Comparison of ENCODE assay signal across 18 mouse cellular contexts in genomic region chr16:38708962-38709520, GRCm38 (mm10). TPM values are rescaled to one million over a fixed set of nuclear protein-coding genes. Genes with fewer than 3 reads are reported as not detected.
A peak's percentile ranks its signal among the peaks of the same experiment; 100 is the strongest.
DNase-seq lines count a peak whose midpoint lies in the region; ATAC-seq and TF ChIP-seq lines count a peak whose summit lies in the region.
"Had no signal": no experiment of that assay in that cellular context is flagged by ENCODE, and none has a peak within 500 bp of the region (broad histone marks: within the 10 kb centered on the region; RNA-seq: fewer than 3 reads in every experiment).

No protein-coding gene starts in this region.

- H3K36me3 ChIP-seq in heart, adult 2 months (ENCODE audit: control insufficient read depth, insufficient read depth, low read length) = peaks cover 12% of the 10 kb centered on the region
- no peaks in the 10 kb centered on the region for H3K36me3 ChIP-seq in liver, postnatal 0 days (replicated peaks; ENCODE audit: insufficient read depth, low read length)
- no peaks in the 10 kb centered on the region for H3K36me3 ChIP-seq in small intestine, adult 2 months (ENCODE audit: control insufficient read depth, insufficient read depth, low read length)
- no peaks in the 10 kb centered on the region for H3K36me3 ChIP-seq in midbrain, embryonic 16.5 days (ENCODE audit: control insufficient read depth, insufficient read depth, low read length)
- H3K36me3 ChIP-seq: limb, embryonic 10.5 days; midbrain, embryonic 12.5 days had no signal

- peak overlapping the region; percentile 8 for H3K27ac ChIP-seq in heart, adult 2 months
- H3K27ac ChIP-seq in liver, postnatal 0 days (ENCODE audit: low read depth) = no peak overlapping the region
- H3K27ac ChIP-seq in small intestine, adult 2 months (ENCODE audit: insufficient read depth, low read depth, low read length) = no peak overlapping the region
- no peak overlapping the region for H3K27ac ChIP-seq in midbrain, embryonic 16.5 days (ENCODE audit: low read length)
- H3K27ac ChIP-seq: embryonic facial prominence, embryonic 10.5 days; hindbrain, postnatal 0 days; limb, embryonic 10.5 days; liver, embryonic 14.5 days; midbrain, embryonic 12.5 days had no signal

- H3K9me3 ChIP-seq in liver, postnatal 0 days (ENCODE audit: low read length) = no peaks in the 10 kb centered on the region
- H3K9me3 ChIP-seq in midbrain, embryonic 16.5 days (replicated peaks; ENCODE audit: control insufficient read depth, low read length, poor library complexity, severe bottlenecking) = no peaks in the 10 kb centered on the region
- H3K9me3 ChIP-seq: embryonic facial prominence, embryonic 10.5 days; limb, embryonic 10.5 days; midbrain, embryonic 12.5 days had no signal

- H3K27me3 ChIP-seq in heart, adult 2 months (ENCODE audit: control insufficient read depth, insufficient read depth, low read length) = no peaks in the 10 kb centered on the region
- peaks cover 19% of the 10 kb centered on the region for H3K27me3 ChIP-seq in liver, postnatal 0 days (ENCODE audit: insufficient read depth, low read length)
- H3K27me3 ChIP-seq in small intestine, adult 2 months (ENCODE audit: control insufficient read depth, insufficient read depth, low read length) = no peaks in the 10 kb centered on the region
- H3K27me3 ChIP-seq in midbrain, embryonic 16.5 days (ENCODE audit: control insufficient read depth, insufficient read depth, low read depth, low read length) = no peaks in the 10 kb centered on the region

- no peak overlapping the region for H3K4me2 ChIP-seq in liver, postnatal 0 days (ENCODE audit: low read depth, low read length)
- H3K4me2 ChIP-seq in midbrain, embryonic 16.5 days (ENCODE audit: low read length) = no peak overlapping the region
- H3K4me2 ChIP-seq: midbrain, embryonic 12.5 days had no signal

- 32% methylated on average over 7 of the region's 7 CpGs for WGBS in heart, adult 2 months
- 49% methylated on average over 7 of the region's 7 CpGs for WGBS in liver, postnatal 0 days (ENCODE audit: insufficient replicate concordance)
- 71% methylated on average over 7 of the region's 7 CpGs for WGBS in small intestine, adult 2 months
- 62% methylated on average over 7 of the region's 7 CpGs for WGBS in midbrain, embryonic 16.5 days

- intact Hi-C loops in heart, adult 2 months (cut with DNase I) = no loop called here
- intact Hi-C loops in heart, postnatal 14 days (cut with DNase I) = loop anchor here (10.0 kb wide), 1 partner anchor 84 kb away; no protein-coding TSS in a partner anchor

- H3K4me3 ChIP-seq in heart, adult 2 months = peak overlapping the region; percentile 43
- H3K4me3 ChIP-seq in liver, postnatal 0 days (ENCODE audit: low read depth, low read length) = no peak overlapping the region
- H3K4me3 ChIP-seq in small intestine, adult 2 months (ENCODE audit: low read depth, low read length) = 0 out of 2 replicates have a peak overlapping the region, but pooled peaks have one; percentile 9
- H3K4me3 ChIP-seq in midbrain, embryonic 16.5 days (ENCODE audit: low read depth, low read length) = no peak overlapping the region
- H3K4me3 ChIP-seq: embryonic facial prominence, embryonic 10.5 days; limb, embryonic 10.5 days; midbrain, embryonic 12.5 days had no signal

- H3K79me2 ChIP-seq in heart, adult 2 months (replicated peaks; ENCODE audit: control insufficient read depth, insufficient read depth, low read length) = peaks cover 4% of the 10 kb centered on the region; the same call in 1 of the 2 replicates

- TF ChIP-seq EP300 in heart, adult 2 months (IDR thresholded peaks at IDR 0.05; ENCODE audit: insufficient read depth, low read depth, low read length) = no peak
- no peak for TF ChIP-seq EP300 in liver, postnatal 0 days (IDR thresholded peaks at IDR 0.05; ENCODE audit: low read depth)

- TF ChIP-seq POLR2A in heart, adult 2 months (IDR thresholded peaks at IDR 0.05; ENCODE audit: insufficient read depth, low read depth, low read length) = no peak
- no peak for TF ChIP-seq POLR2A in small intestine, adult 2 months (IDR thresholded peaks at IDR 0.05; ENCODE audit: low read depth, low read length)

- peak; percentile 52 for TF ChIP-seq CTCF in heart, adult 2 months (IDR thresholded peaks at IDR 0.05)
- peak; percentile 18; the same call in 1 of the 2 replicates for TF ChIP-seq CTCF in liver, postnatal 0 days (IDR thresholded peaks at IDR 0.05; ENCODE audit: low read depth)
- no peak for TF ChIP-seq CTCF in small intestine, adult 2 months (IDR thresholded peaks at IDR 0.05; ENCODE audit: extremely low read depth, insufficient read length, insufficient replicate concordance, low read depth, low read length)

- no peak for DNase-seq in heart, adult 2 months
- no peak for DNase-seq in heart, postnatal 14 days
- peak; percentile 43 for DNase-seq in liver, postnatal 0 days
- no peak for DNase-seq in liver
- no peak for DNase-seq in right cerebral cortex, adult 2 months (ENCODE audit: low spot score in 2 of 2)
- DNase-seq: adrenal gland, postnatal 10 days; cerebellum, postnatal 10 days; layer of hippocampus, postnatal 36 days; right cerebral cortex, postnatal 14 days; thymus, postnatal 25 days had no signal

- H3K9ac ChIP-seq in heart, adult 2 months (ENCODE audit: low read depth, low read length) = no peak overlapping the region
- no peak overlapping the region for H3K9ac ChIP-seq in liver, postnatal 0 days (replicated peaks)
- no peak overlapping the region for H3K9ac ChIP-seq in midbrain, embryonic 16.5 days (ENCODE audit: low read depth, low read length)
- H3K9ac ChIP-seq: liver, embryonic 14.5 days; midbrain, embryonic 12.5 days had no signal

- peaks cover 18% of the 10 kb centered on the region for H3K4me1 ChIP-seq in heart, adult 2 months (ENCODE audit: control insufficient read depth, insufficient read depth, low read length)
- peaks cover 8% of the 10 kb centered on the region; the same call in 1 of the 2 replicates for H3K4me1 ChIP-seq in liver, postnatal 0 days (ENCODE audit: insufficient read depth)
- H3K4me1 ChIP-seq in small intestine, adult 2 months (ENCODE audit: control insufficient read depth, insufficient read depth, insufficient read length, low read length) = peaks cover 4% of the 10 kb centered on the region
- peaks cover 5% of the 10 kb centered on the region; the same call in 1 of the 2 replicates for H3K4me1 ChIP-seq in midbrain, embryonic 16.5 days (ENCODE audit: control insufficient read depth, insufficient read depth, low read length)
- H3K4me1 ChIP-seq: midbrain, embryonic 12.5 days had no signal

- ATAC-seq in liver, postnatal 0 days = no peak
- peak; percentile 51 for ATAC-seq in granulocyte monocyte progenitor cell, adult 5-6 weeks (replicated peaks; ENCODE audit: poor library complexity, severe bottlenecking)
- ATAC-seq in midbrain, embryonic 16.5 days = no peak
- ATAC-seq: hindbrain, postnatal 0 days had no signal

RNA-seq across cellular contexts. Expression of gene Arhgap31, which starts 4.0 kb away (rescaled TPM):
- total RNA-seq in heart, adult 2 months (2021) = 10 to 100 TPM; 38.2 to 41.2 TPM
- polyA plus RNA-seq in heart, adult 2 months (2012; rRNA removed) = 14.1 and 20.1 TPM in 2 replicates
- total RNA-seq in heart, postnatal 14 days (2021) = 10 to 100 TPM; 50.0 to 50.9 TPM
- 1.6 and 1.7 TPM in 2 replicates for polyA plus RNA-seq in liver, postnatal 0 days (2015; fragmentation: Nextera tagmentation; extraction: Ambion mirVana)
- total RNA-seq in granulocyte monocyte progenitor cell, adult 5-6 weeks (2014; fragmentation: Nextera tagmentation) = 17.4 and 18.3 TPM in 2 replicates
- total RNA-seq in granulocyte monocyte progenitor cell, adult 5-6 weeks (2017) = 6.5 and 7.7 TPM in 2 replicates
- polyA plus RNA-seq in small intestine, adult 2 months (2012; rRNA removed) = 2.0 and 4.0 TPM in 2 replicates
- polyA plus RNA-seq in midbrain, embryonic 16.5 days (2015; fragmentation: Nextera tagmentation; extraction: Ambion mirVana) = 3.7 and 4.1 TPM in 2 replicates

RNA-seq across cellular contexts. Expression of gene B4galt4, which starts 33.0 kb away (rescaled TPM):
- total RNA-seq in heart, adult 2 months (2021) = 10 to 100 TPM in 1 of 2 experiments, 1 to 10 TPM in 1; 8.1 to 13.2 TPM
- polyA plus RNA-seq in heart, adult 2 months (2012; rRNA removed) = 6.4 and 9.6 TPM in 2 replicates
- total RNA-seq in heart, postnatal 14 days (2021) = 10 to 100 TPM; 12.0 to 14.3 TPM
- polyA plus RNA-seq in liver, postnatal 0 days (2015; fragmentation: Nextera tagmentation; extraction: Ambion mirVana) = 3.0 and 3.4 TPM in 2 replicates
- 62.7 and 65.3 TPM in 2 replicates for total RNA-seq in granulocyte monocyte progenitor cell, adult 5-6 weeks (2014; fragmentation: Nextera tagmentation)
- 58.2 and 61.1 TPM in 2 replicates for total RNA-seq in granulocyte monocyte progenitor cell, adult 5-6 weeks (2017)
- 5.1 and 8.7 TPM in 2 replicates for polyA plus RNA-seq in small intestine, adult 2 months (2012; rRNA removed)
- polyA plus RNA-seq in midbrain, embryonic 16.5 days (2015; fragmentation: Nextera tagmentation; extraction: Ambion mirVana) = 31.5 and 35.6 TPM in 2 replicates

Comparison
In these comparisons a context has a peak if more than half of its experiments do, and no peak if none do; other contexts are left out.
1. H3K4me3 ChIP-seq: peak in heart, adult 2 months (single experiment) and small intestine, adult 2 months (single experiment); none in liver, postnatal 0 days (single experiment) and midbrain, embryonic 16.5 days (single experiment).